In genomic region chr2:20722165-20722991, GRCm38 (mm10) we compare ENCODE assay signal across 9 mouse cellular contexts.
DNase-seq lines count a peak whose midpoint lies in the region; ATAC-seq lines count a peak whose summit lies in the region.
"Had no signal": no experiment of that assay in that cellular context is flagged by ENCODE, and none has a peak within 500 bp of the region (broad histone marks: within the 10 kb centered on the region; RNA-seq: fewer than 3 reads in every experiment).

No protein-coding gene starts in this region.

- no peaks in the 10 kb centered on the region for H3K36me3 ChIP-seq in embryonic facial prominence, embryonic 15.5 days
- H3K36me3 ChIP-seq: liver, embryonic 13.5 days had no signal

- peaks cover 21% of the 10 kb centered on the region for H3K4me1 ChIP-seq in embryonic facial prominence, embryonic 15.5 days
- H3K4me1 ChIP-seq: liver, embryonic 13.5 days had no signal

- H3K4me3 ChIP-seq in embryonic facial prominence, embryonic 15.5 days (replicated peaks), result peak overlapping the region; percentile 34
- H3K4me3 ChIP-seq: liver, embryonic 13.5 days had no signal

- ATAC-seq in embryonic facial prominence, embryonic 15.5 days (ENCODE audit: insufficient number of reproducible peaks, low FRiP score, low TSS enrichment, low read depth), result peak; percentile 13; the same call in 1 of the 2 replicates
- ATAC-seq in megakaryocyte progenitor cell, adult 5-6 weeks (replicated peaks; ENCODE audit: poor library complexity), result 0 out of 2 replicates have a peak, but pooled peaks have one; percentile 9

- WGBS in embryonic facial prominence, embryonic 15.5 days, result 15% methylated on average over 15 of the region's 15 CpGs

- H3K9me3 ChIP-seq in embryonic facial prominence, embryonic 15.5 days (replicated peaks), result no peaks in the 10 kb centered on the region
- H3K9me3 ChIP-seq: liver, embryonic 13.5 days had no signal

- H3K4me2 ChIP-seq in embryonic facial prominence, embryonic 15.5 days (replicated peaks), result peak overlapping the region; percentile 45
- H3K4me2 ChIP-seq: liver, embryonic 13.5 days had no signal

- peak; percentile 14 to 20 for DNase-seq in kidney, postnatal 36 days
- no peak for DNase-seq in kidney, adult 8-10 months
- DNase-seq in heart, postnatal 4 days, result peak; percentile 18
- DNase-seq in layer of hippocampus, adult 9-10 months (ENCODE audit: low spot score), result no peak
- DNase-seq in spleen, postnatal 14 days (ENCODE audit: low spot score in 2 of 2), result no peak
- DNase-seq in cerebellum, adult 18-20 months, result no peak
- DNase-seq: liver, embryonic 13.5 days had no signal

- no peaks in the 10 kb centered on the region for H3K27me3 ChIP-seq in embryonic facial prominence, embryonic 15.5 days
- H3K27me3 ChIP-seq: liver, embryonic 13.5 days had no signal

- H3K9ac ChIP-seq in embryonic facial prominence, embryonic 15.5 days, result peak overlapping the region; percentile 0; the same call in 1 of the 2 replicates
- H3K9ac ChIP-seq: liver, embryonic 13.5 days had no signal

- H3K27ac ChIP-seq in embryonic facial prominence, embryonic 15.5 days (replicated peaks), result peak overlapping the region; percentile 76
- H3K27ac ChIP-seq: liver, embryonic 13.5 days had no signal

Comparison
In these comparisons a context has a peak if more than half of its experiments do, and no peak if none do; other contexts are left out.
1. DNase-seq: peak in kidney, postnatal 36 days (2 of 2) and heart, postnatal 4 days (single experiment); none in kidney, adult 8-10 months (0 of 2), layer of hippocampus, adult 9-10 months (single experiment), spleen, postnatal 14 days (0 of 2) and cerebellum, adult 18-20 months (0 of 2).